Mouse (Mus musculus): Measurements from ENCODE around the gene Prkg1.

GRCm38 (mm10) chr19:31594011-31594410 is 170.8 kb downstream of the Prkg1 start:
- TF ChIP-seq CTCF (IDR thresholded peaks at IDR 0.05; ENCODE audit: extremely low read depth, insufficient read depth, low read length) (no peak), POLR2A (IDR thresholded peaks at IDR 0.05; ENCODE audit: extremely low read depth, insufficient read depth, low read length) (no peak)
